Comparison of ENCODE assay signal across 8 mouse cellular contexts in genomic region chr3:105959585-105959984, GRCm38 (mm10). TPM values are rescaled to one million over a fixed set of nuclear protein-coding genes. Genes with fewer than 3 reads are reported as not detected.
DNase-seq lines count a peak whose midpoint lies in the region; ATAC-seq and TF ChIP-seq lines count a peak whose summit lies in the region.

No protein-coding gene starts in this region.

- H3K4me2 ChIP-seq in embryonic facial prominence, embryonic 11.5 days (ENCODE audit: low read depth, low read length) = peak overlapping the region; percentile 65
- peak overlapping the region; percentile 86 for H3K4me2 ChIP-seq in limb, embryonic 12.5 days
- peak overlapping the region; percentile 89 for H3K4me2 ChIP-seq in neural tube, embryonic 15.5 days

- H3ac ChIP-seq in C2C12 (ENCODE audit: control insufficient read depth, insufficient read length, low read depth) = peak overlapping the region; percentile 100

- H3K79me2 ChIP-seq in C2C12 (ENCODE audit: control insufficient read depth, insufficient read depth) = peaks cover 97% of the 10 kb centered on the region

- no peaks in the 10 kb centered on the region for H3K27me3 ChIP-seq in C2C12 (ENCODE audit: control insufficient read depth, insufficient read depth, insufficient read length)
- H3K27me3 ChIP-seq in embryonic facial prominence, embryonic 11.5 days (ENCODE audit: control insufficient read depth, insufficient read depth, low read length) = no peaks in the 10 kb centered on the region
- no peaks in the 10 kb centered on the region for H3K27me3 ChIP-seq in limb, embryonic 12.5 days
- H3K27me3 ChIP-seq in neural tube, embryonic 15.5 days (replicated peaks) = no peaks in the 10 kb centered on the region

- H3K9ac ChIP-seq in embryonic facial prominence, embryonic 11.5 days (replicated peaks; ENCODE audit: low read length) = peak overlapping the region; percentile 78
- peak overlapping the region; percentile 68 for H3K9ac ChIP-seq in limb, embryonic 12.5 days (replicated peaks)
- peak overlapping the region; percentile 81 for H3K9ac ChIP-seq in neural tube, embryonic 15.5 days (replicated peaks)

- H3K4me3 ChIP-seq in C2C12 (ENCODE audit: insufficient read depth, poor library complexity, severe bottlenecking) = peak overlapping the region; percentile 99
- H3K4me3 ChIP-seq in embryonic facial prominence, embryonic 11.5 days (ENCODE audit: low read depth, low read length) = peak overlapping the region; percentile 82
- peak overlapping the region; percentile 75 for H3K4me3 ChIP-seq in limb, embryonic 12.5 days (replicated peaks)
- H3K4me3 ChIP-seq in neural tube, embryonic 15.5 days (replicated peaks) = peak overlapping the region; percentile 83

- DNase-seq in frontal cortex, postnatal 14 days (ENCODE audit: low spot score in 2 of 2) = no peak
- peak; percentile 34 for DNase-seq in embryonic facial prominence, embryonic 11.5 days (ENCODE audit: low spot score)
- DNase-seq in thymus, postnatal 36 days = no peak
- no peak for DNase-seq in B cell, adult 2 months

- peak; percentile 44 for ATAC-seq in frontal cortex, adult (ENCODE audit: low TSS enrichment)
- peak; percentile 71 for ATAC-seq in embryonic facial prominence, embryonic 11.5 days (replicated peaks; ENCODE audit: insufficient number of reproducible peaks, low FRiP score, low TSS enrichment, low read depth)
- ATAC-seq in limb, embryonic 12.5 days (ENCODE audit: insufficient number of reproducible peaks, insufficient read depth, low FRiP score, low TSS enrichment, low read depth) = peak; percentile 75
- ATAC-seq in neural tube, embryonic 15.5 days (ENCODE audit: low FRiP score) = peak; percentile 80

- H3K36me3 ChIP-seq in C2C12 (ENCODE audit: control insufficient read depth, insufficient read depth) = peaks cover 80% of the 10 kb centered on the region
- 0 out of 2 replicates have a peak, but pooled peaks cover 3% of the 10 kb centered on the region for H3K36me3 ChIP-seq in embryonic facial prominence, embryonic 11.5 days (replicated peaks; ENCODE audit: control insufficient read depth, insufficient read depth, low read depth, low read length)
- peaks cover 52% of the 10 kb centered on the region for H3K36me3 ChIP-seq in limb, embryonic 12.5 days
- peaks cover 39% of the 10 kb centered on the region for H3K36me3 ChIP-seq in neural tube, embryonic 15.5 days

- peaks cover 65% of the 10 kb centered on the region for H3K79me3 ChIP-seq in C2C12 (ENCODE audit: low read depth)

- no peak overlapping the region for H3K27ac ChIP-seq in embryonic facial prominence, embryonic 11.5 days (replicated peaks; ENCODE audit: low read depth, low read length)
- H3K27ac ChIP-seq in limb, embryonic 12.5 days = peak overlapping the region; percentile 79
- H3K27ac ChIP-seq in neural tube, embryonic 15.5 days (replicated peaks) = peak overlapping the region; percentile 79

- WGBS in embryonic facial prominence, embryonic 11.5 days = under 1% methylated on average over 26 of the region's 26 CpGs
- WGBS in limb, embryonic 12.5 days = under 1% methylated on average over 25 of the region's 26 CpGs
- under 1% methylated on average over 26 of the region's 26 CpGs for WGBS in neural tube, embryonic 15.5 days

- TF ChIP-seq CTCF in C2C12 (IDR thresholded peaks at IDR 0.05; ENCODE audit: control insufficient read depth, insufficient read depth, insufficient read length) = no peak

- H3K4me1 ChIP-seq in embryonic facial prominence, embryonic 11.5 days (ENCODE audit: control insufficient read depth, insufficient read depth, low read length) = no peaks in the 10 kb centered on the region
- H3K4me1 ChIP-seq in limb, embryonic 12.5 days (replicated peaks) = peaks cover 16% of the 10 kb centered on the region
- H3K4me1 ChIP-seq in neural tube, embryonic 15.5 days = peaks cover 41% of the 10 kb centered on the region

- no peaks in the 10 kb centered on the region for H3K9me3 ChIP-seq in embryonic facial prominence, embryonic 11.5 days (replicated peaks; ENCODE audit: control insufficient read depth, low read length)
- no peaks in the 10 kb centered on the region for H3K9me3 ChIP-seq in limb, embryonic 12.5 days
- no peaks in the 10 kb centered on the region for H3K9me3 ChIP-seq in neural tube, embryonic 15.5 days (replicated peaks)

TF ChIP-seq in C2C12, 6 proteins besides CTCF, POLR2A, EP300 and RAD21:
- TF ChIP-seq MAX (IDR thresholded peaks at IDR 0.05) = no peak
- TF ChIP-seq USF1 (IDR thresholded peaks at IDR 0.05; ENCODE audit: low read depth) = no peak
- TF ChIP-seq CEBPB (IDR thresholded peaks at IDR 0.05; ENCODE audit: low read depth) = no peak
- no peak for TF ChIP-seq MYOG (IDR thresholded peaks at IDR 0.05; ENCODE audit: control insufficient read depth, extremely low read depth, insufficient read length)
- no peak for TF ChIP-seq FOSL1 (IDR thresholded peaks at IDR 0.05; ENCODE audit: insufficient read depth, low read length, poor library complexity, severe bottlenecking)
- no peak for TF ChIP-seq MYOD1 (IDR thresholded peaks at IDR 0.05; ENCODE audit: control insufficient read depth, insufficient read length, low read depth)

RNA-seq across cellular contexts. Expression of gene Atp5f1, which starts 0.3 kb away (rescaled TPM):
- 243 TPM for polyA plus RNA-seq in C2C12 (2012; fragmentation: generic; extraction: Trizol)
- 561 and 575 TPM in 2 replicates for polyA plus RNA-seq in embryonic facial prominence, embryonic 11.5 days (2014; fragmentation: Nextera tagmentation; extraction: Ambion mirVana)
- polyA plus RNA-seq in limb, embryonic 12.5 days (2016; fragmentation: Nextera tagmentation; extraction: Ambion mirVana) = 461 and 468 TPM in 2 replicates
- 581 and 593 TPM in 2 replicates for polyA plus RNA-seq in neural tube, embryonic 15.5 days (2015; fragmentation: Nextera tagmentation; extraction: Ambion mirVana)

RNA-seq across cellular contexts. Expression of gene Wdr77, which starts 0.4 kb away (rescaled TPM):
- 90.2 TPM for polyA plus RNA-seq in C2C12 (2012; fragmentation: generic; extraction: Trizol)
- 117 and 127 TPM in 2 replicates for polyA plus RNA-seq in embryonic facial prominence, embryonic 11.5 days (2014; fragmentation: Nextera tagmentation; extraction: Ambion mirVana)
- 111 and 117 TPM in 2 replicates for polyA plus RNA-seq in limb, embryonic 12.5 days (2016; fragmentation: Nextera tagmentation; extraction: Ambion mirVana)
- 86.7 and 104 TPM in 2 replicates for polyA plus RNA-seq in neural tube, embryonic 15.5 days (2015; fragmentation: Nextera tagmentation; extraction: Ambion mirVana)

RNA-seq across cellular contexts. Expression of gene Ovgp1, which starts 13.9 kb away (rescaled TPM):
- polyA plus RNA-seq in C2C12 (2012; fragmentation: generic; extraction: Trizol) = 0.25 TPM
- polyA plus RNA-seq in embryonic facial prominence, embryonic 11.5 days (2014; fragmentation: Nextera tagmentation; extraction: Ambion mirVana) = 1.9 and 2.1 TPM in 2 replicates
- polyA plus RNA-seq in limb, embryonic 12.5 days (2016; fragmentation: Nextera tagmentation; extraction: Ambion mirVana) = 1.7 and 1.8 TPM in 2 replicates
- polyA plus RNA-seq in neural tube, embryonic 15.5 days (2015; fragmentation: Nextera tagmentation; extraction: Ambion mirVana) = 3.6 and 4.3 TPM in 2 replicates

RNA-seq across cellular contexts. Expression of gene I830077J02Rik, which starts 27.1 kb away (rescaled TPM):
- 0.06 TPM for polyA plus RNA-seq in C2C12 (2012; fragmentation: generic; extraction: Trizol)
- polyA plus RNA-seq in embryonic facial prominence, embryonic 11.5 days (2014; fragmentation: Nextera tagmentation; extraction: Ambion mirVana) = 0.39 and 0.49 TPM in 2 replicates
- 0.51 and 0.64 TPM in 2 replicates for polyA plus RNA-seq in limb, embryonic 12.5 days (2016; fragmentation: Nextera tagmentation; extraction: Ambion mirVana)
- polyA plus RNA-seq in neural tube, embryonic 15.5 days (2015; fragmentation: Nextera tagmentation; extraction: Ambion mirVana) = 0.54 and 1.8 TPM in 2 replicates

RNA-seq across cellular contexts. Expression of gene Pifo, which starts 54.9 kb away (rescaled TPM):
- not detected for polyA plus RNA-seq in C2C12 (2012; fragmentation: generic; extraction: Trizol)
- not detected in 2 replicates for polyA plus RNA-seq in embryonic facial prominence, embryonic 11.5 days (2014; fragmentation: Nextera tagmentation; extraction: Ambion mirVana)
- polyA plus RNA-seq in limb, embryonic 12.5 days (2016; fragmentation: Nextera tagmentation; extraction: Ambion mirVana) = not detected in 2 replicates
- 3.2 and 3.6 TPM in 2 replicates for polyA plus RNA-seq in neural tube, embryonic 15.5 days (2015; fragmentation: Nextera tagmentation; extraction: Ambion mirVana)
